Mouse (Mus musculus): ENCODE measurements at regions not wholly inside any gene's neighbourhood (a gene's known extent, or its start where the extent isn't known, plus 50 kb on each side); places are given as distances from the start of the nearest gene placed in this dataset.
A peak's percentile ranks its signal among the peaks of the same experiment; 100 is the strongest.
"Not testable (repeated sequence)": the region's sequence is repeated elsewhere in the genome, so short reads cannot be mapped to it uniquely, and the experiment has no call there.

DNA sequence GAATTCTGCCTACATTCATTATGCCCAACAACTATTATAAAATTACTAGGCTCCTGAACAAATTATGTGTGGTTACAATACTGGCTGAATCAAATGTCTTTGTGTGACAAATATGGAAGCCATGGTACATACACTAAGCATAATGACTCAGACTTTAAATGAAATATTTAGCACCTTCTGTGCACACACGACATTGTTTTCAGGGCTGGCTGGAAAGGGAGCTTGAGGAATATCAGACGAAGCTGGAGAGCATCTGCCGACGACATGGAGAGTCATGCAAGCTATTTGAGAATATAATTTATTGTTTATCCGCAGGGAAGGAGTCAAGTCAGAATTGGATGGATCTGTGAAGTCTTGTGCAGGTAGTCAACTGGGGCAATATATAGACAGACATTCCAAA lies 955.4 kb upstream of the Gm10801 start:
- H3K4me1 ChIP-seq (ENCODE audit: control insufficient read depth, insufficient read depth, low read length): peaks cover 3% of the 10 kb centered on the region
- TF ChIP-seq POLR2A (IDR thresholded peaks at IDR 0.05; ENCODE audit: extremely low read depth, insufficient read depth, low read length) (no peak), CTCF (IDR thresholded peaks at IDR 0.05; ENCODE audit: extremely low read depth, insufficient read depth, low read length) (no peak)
- no peak overlapping the region for H3K4me3 ChIP-seq (ENCODE audit: insufficient read depth, low read length)
- no peak overlapping the region for H3K27ac ChIP-seq (ENCODE audit: insufficient read depth, low read length)

DNA sequence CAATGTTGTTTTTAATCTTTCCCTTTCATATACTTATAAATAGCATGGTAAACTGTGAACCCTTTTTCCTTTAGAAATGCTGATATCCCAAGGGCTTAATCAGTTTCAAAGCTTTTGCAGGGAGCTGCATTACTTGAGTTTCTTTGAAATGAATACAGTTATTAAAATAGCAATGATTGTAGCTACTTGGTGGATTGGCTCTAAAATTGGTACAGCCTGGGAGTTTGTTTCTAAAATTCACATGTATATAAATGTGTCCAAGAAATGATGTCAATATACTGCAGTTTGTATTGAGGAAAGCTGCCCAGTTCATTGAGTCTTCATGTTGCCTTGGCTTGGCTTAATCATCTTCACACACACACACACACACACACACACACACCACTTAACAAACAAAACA lies 954.8 kb upstream of the Gm10801 start:
- no peak overlapping the region for H3K27ac ChIP-seq (ENCODE audit: insufficient read depth, low read length)
- H3K4me3 ChIP-seq (ENCODE audit: insufficient read depth, low read length): no peak overlapping the region
- TF ChIP-seq POLR2A (IDR thresholded peaks at IDR 0.05; ENCODE audit: extremely low read depth, insufficient read depth, low read length): no peak
- TF ChIP-seq CTCF (IDR thresholded peaks at IDR 0.05; ENCODE audit: extremely low read depth, insufficient read depth, low read length): no peak
- peaks cover 3% of the 10 kb centered on the region for H3K4me1 ChIP-seq (ENCODE audit: control insufficient read depth, insufficient read depth, low read length)

DNA sequence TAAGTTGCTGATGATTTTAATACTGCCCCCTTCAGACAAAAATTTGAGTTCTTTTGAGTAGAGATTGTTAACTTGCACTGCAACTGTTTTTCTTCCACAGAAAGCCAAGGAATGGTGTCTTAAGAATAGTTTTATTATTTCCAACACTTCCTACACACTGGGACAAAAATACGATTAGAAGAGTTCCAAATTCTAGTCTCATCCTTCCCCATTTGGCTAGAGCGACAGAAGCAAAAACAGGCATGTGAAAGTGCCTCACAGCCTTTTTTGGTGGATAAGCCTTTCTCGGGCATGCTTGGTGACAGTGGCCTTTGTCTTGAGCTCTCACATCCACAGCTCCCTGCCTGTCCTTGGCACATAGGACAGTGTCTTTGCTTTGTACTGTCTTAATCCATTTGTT lies 954.3 kb upstream of the Gm10801 start:
- H3K4me1 ChIP-seq (ENCODE audit: control insufficient read depth, insufficient read depth, low read length): peaks cover 3% of the 10 kb centered on the region
- TF ChIP-seq CTCF (IDR thresholded peaks at IDR 0.05; ENCODE audit: extremely low read depth, insufficient read depth, low read length): no peak
- no peak for TF ChIP-seq POLR2A (IDR thresholded peaks at IDR 0.05; ENCODE audit: extremely low read depth, insufficient read depth, low read length)
- H3K27ac ChIP-seq (ENCODE audit: insufficient read depth, low read length): 0 out of 2 replicates have a peak overlapping the region, but pooled peaks have one; percentile 81
- H3K4me3 ChIP-seq (ENCODE audit: insufficient read depth, low read length): no peak overlapping the region

DNA sequence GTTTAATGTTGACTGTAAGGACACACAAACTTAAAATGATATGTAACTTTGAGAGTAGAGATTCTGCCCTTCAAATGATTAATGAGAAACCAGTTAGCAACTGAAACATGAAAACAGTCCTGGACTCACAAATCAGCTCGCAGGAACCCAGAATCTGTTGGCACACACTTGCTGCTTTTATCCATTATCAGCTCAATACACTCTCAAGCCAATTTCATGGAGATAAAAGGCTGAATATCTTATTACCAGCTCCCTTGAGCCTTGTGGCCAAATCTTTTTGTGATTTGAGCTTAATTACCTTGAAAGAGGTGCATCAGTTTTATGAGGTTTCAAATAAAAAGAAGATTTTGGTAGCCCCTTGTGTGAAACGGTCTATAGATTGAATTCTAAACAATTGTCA lies 936.9 kb upstream of the Gm10801 start:
- no peak overlapping the region for H3K4me3 ChIP-seq (ENCODE audit: insufficient read depth, low read length)
- TF ChIP-seq CTCF (IDR thresholded peaks at IDR 0.05; ENCODE audit: extremely low read depth, insufficient read depth, low read length) (no peak), POLR2A (IDR thresholded peaks at IDR 0.05; ENCODE audit: extremely low read depth, insufficient read depth, low read length) (no peak)
- H3K27ac ChIP-seq (ENCODE audit: insufficient read depth, low read length): no peak overlapping the region
- H3K4me1 ChIP-seq (ENCODE audit: control insufficient read depth, insufficient read depth, low read length): no peaks in the 10 kb centered on the region

DNA sequence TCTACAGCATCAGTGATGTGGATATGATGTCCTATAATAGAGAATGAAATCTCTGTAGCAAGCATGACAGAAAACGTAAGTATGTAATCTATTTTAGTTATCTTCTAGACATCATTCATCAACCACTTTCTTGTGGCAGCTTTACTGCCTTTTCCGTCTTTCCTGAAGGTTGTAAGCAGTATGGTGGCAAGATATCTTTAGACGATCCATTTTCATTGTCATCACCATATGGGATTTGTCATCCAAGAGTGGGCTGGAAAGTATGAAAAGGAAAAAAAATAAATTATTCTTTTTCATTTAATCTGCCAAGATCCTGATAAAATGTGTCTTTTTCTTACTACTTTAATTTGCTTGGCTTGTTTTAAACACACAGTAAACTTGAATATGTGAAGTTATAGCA lies 893.2 kb upstream of the Gm10801 start:
- Histone ChIP-seq H3K4me3 (ENCODE audit: insufficient read depth, low read length) (no peak overlapping the region), H3K4me1 (ENCODE audit: control insufficient read depth, insufficient read depth, low read length) (no peaks in the 10 kb centered on the region), H3K27ac (ENCODE audit: insufficient read depth, low read length) (no peak overlapping the region)
- TF ChIP-seq CTCF (IDR thresholded peaks at IDR 0.05; ENCODE audit: extremely low read depth, insufficient read depth, low read length): no peak
- TF ChIP-seq POLR2A (IDR thresholded peaks at IDR 0.05; ENCODE audit: extremely low read depth, insufficient read depth, low read length): no peak

DNA sequence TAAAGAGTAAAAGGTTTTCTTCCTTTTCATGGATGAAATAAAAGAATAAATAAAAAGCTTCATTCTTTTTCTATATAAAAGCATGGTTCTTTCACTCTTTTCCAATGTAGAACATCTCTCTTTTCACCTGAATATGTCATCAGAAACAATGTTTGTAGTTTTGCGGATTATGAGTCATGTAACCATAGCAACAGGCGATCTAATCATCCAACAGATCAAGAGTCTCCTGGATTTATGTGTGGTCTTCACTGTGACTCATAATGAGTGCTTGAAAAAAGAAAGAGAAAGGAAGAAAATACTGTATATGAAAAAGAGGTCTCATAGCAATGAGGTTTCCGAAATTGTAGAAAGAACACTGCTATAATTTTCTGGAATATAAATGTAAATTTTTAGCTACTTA lies 884.1 kb upstream of the Gm10801 start:
- no peak overlapping the region for H3K27ac ChIP-seq (ENCODE audit: insufficient read depth, low read length)
- no peak overlapping the region for H3K4me3 ChIP-seq (ENCODE audit: insufficient read depth, low read length)
- TF ChIP-seq POLR2A (IDR thresholded peaks at IDR 0.05; ENCODE audit: extremely low read depth, insufficient read depth, low read length) (no peak), CTCF (IDR thresholded peaks at IDR 0.05; ENCODE audit: extremely low read depth, insufficient read depth, low read length) (no peak)
- no peaks in the 10 kb centered on the region for H3K4me1 ChIP-seq (ENCODE audit: control insufficient read depth, insufficient read depth, low read length)

DNA sequence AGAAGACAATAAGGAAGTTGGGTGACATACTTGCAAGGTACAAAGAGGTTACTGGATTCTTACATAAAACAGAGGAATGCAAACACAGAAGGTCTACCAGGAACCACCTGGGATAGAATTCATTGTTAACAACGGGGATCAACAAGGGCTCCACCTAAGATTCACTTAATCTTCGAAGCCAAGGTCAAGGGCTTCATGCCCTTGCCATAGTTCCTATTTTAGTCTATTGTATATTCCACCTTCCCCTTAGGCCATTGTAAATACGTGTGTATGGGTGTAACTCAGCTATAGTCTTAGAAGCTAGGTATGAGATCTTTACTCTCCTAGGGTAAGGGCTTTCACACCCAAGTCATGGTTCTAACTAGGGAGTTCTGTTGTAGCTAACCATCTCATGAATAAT lies 882.0 kb upstream of the Gm10801 start:
- not testable (repeated sequence) for H3K27ac ChIP-seq (ENCODE audit: insufficient read depth, low read length); H3K4me3 ChIP-seq (ENCODE audit: insufficient read depth, low read length); H3K4me1 ChIP-seq (ENCODE audit: control insufficient read depth, insufficient read depth, low read length)
